Mouse (Mus musculus) lung, postnatal 4 days (tissue): ENCODE measurements at regions not wholly inside any gene's neighbourhood (a gene's known extent, or its start where the extent isn't known, plus 50 kb on each side); places are given as distances from the start of the nearest gene placed in this dataset.

Experiments
- DNase-seq, 2 experiments: peaks; one replicate each; pipeline ENCODE4 v3.0.0; 2021

DNA sequence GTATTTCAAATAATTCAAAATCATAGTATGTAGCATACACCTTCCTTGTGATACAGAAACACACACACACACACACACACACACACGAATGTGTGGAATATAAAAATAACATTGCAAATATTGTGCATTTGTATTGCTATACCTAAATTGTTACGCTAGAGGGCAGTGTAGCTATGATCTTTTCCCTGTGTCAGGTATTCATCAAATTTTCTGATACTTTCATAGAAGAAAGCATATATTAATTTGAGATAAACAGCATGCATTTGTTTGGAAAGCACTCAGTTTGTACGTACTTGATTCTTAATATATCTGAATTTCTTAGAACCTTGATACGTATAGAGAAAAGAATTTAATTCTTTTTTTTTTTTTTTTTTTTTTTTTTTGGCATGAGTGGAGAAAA lies 1700.9 kb upstream of the Sel1l start:
- no peak for DNase-seq

DNA sequence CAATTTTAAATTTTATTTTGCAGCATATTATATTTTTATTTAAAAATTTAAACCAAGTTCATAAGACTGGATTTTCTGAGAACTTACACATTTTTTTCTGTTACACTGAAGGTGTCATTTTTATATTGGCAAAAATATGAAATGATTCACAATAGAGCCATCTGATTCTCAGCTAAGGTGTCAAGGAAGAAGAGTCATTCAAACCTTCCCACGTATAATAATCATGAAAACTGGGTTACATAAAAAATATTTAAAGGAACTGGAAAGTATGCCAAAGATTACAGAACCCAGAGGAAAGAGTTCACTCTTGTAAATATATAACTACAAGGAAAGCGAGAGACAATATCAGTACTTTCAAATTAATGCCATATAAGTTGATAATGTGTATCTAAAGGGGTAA lies 1674.5 kb upstream of the Sel1l start:
- no peak for DNase-seq

- DNase-seq, result no peak
These were observed 1637.4 kb upstream of the Sel1l start for GRCm38 (mm10) chr12:93486381-93486780.

GRCm38 (mm10) chr12:93462106-93462505 lies 1613.1 kb upstream of the Sel1l start:
- no peak for DNase-seq

DNA sequence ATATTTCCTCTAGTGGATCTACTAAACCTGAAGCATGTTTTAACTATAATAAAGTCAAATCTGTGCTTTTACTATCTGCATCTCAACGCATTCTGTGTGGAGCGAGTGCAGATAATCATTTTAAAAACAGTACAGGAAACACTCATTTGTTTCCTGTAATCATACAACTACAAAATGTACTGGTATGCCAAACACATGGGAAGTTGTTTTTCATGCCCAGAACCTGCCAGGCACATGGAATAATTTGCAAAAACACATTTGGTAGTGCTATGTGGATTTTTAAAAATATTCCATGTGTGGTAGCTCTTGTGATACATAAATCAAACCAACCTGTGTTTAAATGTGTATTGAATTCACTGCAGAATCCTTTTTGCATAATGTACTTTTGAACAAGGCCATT lies 1600.5 kb upstream of the Sel1l start:
- no peak for DNase-seq

- DNase-seq, result no peak
These were observed 1580.3 kb upstream of the Sel1l start for GRCm38 (mm10) chr12:93429218-93429617.

- no peak for DNase-seq
These were observed 1579.0 kb upstream of the Sel1l start for GRCm38 (mm10) chr12:93427988-93428387.

DNA sequence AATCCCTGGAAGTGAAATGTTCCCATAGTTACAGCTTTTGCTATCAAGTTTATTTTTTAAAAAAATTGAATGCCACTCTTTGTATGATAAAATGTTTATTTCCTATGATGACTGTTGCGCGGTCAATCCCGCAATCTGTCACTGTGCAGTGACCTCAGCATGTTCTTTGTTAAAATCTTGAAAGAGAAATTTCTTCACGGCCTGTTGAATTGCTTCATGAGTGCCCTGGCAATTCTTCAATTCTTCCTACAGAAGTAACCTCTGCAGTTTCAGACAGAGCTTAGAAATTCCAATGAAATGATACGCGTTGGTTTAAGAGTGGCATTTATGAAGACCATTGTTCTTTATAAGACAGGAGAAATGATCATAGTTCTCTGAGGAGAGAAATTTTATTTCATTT lies 1567.4 kb upstream of the Sel1l start:
- no peak for DNase-seq

- no peak for DNase-seq
These were observed 1566.8 kb upstream of the Sel1l start for GRCm38 (mm10) chr12:93415791-93416190.

DNA sequence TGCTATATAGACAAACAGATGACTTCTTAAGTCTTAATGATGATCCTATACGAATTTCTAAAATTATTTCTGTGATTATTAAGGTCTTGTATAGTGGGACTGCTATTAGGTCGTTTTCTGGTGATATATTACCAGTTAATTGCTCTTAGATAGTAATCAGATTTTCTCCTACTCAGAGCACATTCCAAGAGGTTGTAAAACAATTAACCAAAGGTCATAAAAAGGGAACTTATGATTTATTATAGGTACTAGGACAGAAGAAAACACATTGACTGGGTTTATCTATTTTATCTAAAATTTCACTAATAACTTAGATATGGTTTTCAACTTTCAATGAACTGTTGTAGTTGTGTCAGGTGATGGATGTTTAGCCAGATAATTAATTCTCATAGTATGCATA lies 1536.6 kb upstream of the Sel1l start:
- no peak for DNase-seq

DNA sequence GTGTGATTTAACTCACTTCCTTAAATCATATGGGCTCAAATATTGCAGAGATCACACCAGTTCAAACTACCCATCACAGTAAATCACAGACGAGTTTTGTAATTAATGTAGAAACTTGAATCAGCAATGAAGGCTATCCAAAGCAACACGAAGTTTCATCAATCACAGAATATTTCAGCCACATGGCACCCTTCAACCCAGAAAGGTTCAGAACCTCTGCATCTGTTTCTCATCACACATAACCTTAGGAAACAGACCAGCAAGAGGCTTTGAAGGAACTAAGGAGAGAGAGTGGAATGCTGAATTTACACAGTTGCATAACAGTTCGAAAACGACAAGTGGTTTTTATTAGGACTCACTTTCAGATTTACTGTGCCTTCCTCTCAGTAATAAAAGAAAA lies 1494.0 kb upstream of the Sel1l start:
- DNase-seq, result no peak

DNA sequence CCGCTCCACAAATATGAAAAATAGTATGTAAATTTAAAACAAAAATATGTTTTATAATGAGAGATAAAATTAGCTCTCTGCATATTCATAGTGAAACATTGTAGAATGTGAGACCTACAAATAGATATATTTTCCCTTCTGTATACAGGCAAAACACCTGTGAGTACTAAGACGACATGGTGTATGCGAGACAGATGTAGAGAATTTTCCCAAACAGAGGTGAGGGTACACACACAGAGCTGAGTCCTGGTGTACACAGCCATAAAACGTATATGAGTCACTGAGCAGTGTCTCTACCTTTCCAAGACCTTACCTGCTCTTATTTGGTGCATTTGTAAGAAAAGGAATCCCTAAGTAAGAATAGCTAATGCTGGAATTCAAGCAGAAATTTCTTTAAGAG lies 1493.6 kb upstream of the Sel1l start:
- no peak for DNase-seq

DNA sequence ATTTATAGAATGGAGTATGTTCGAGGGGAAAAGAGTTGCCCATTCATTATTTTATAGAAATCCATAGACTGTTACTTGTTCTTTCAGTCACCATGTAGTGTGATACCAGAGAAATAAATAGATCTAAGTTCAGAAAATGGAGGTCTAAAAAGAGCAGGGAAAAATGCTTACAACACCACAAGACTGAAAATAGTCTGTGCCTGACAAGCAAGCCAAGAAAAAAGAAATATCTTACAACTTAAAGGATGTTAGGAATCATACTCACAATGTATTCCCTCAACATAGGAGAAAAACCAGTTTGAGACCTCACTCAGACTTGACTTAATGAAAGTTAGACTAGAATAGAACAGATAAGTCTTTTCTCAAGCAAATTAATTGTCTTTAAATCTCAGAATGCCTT lies 1486.6 kb upstream of the Sel1l start:
- no peak for DNase-seq

- DNase-seq, result no peak
These were observed 1463.3 kb upstream of the Sel1l start for GRCm38 (mm10) chr12:93312214-93312613.

DNA sequence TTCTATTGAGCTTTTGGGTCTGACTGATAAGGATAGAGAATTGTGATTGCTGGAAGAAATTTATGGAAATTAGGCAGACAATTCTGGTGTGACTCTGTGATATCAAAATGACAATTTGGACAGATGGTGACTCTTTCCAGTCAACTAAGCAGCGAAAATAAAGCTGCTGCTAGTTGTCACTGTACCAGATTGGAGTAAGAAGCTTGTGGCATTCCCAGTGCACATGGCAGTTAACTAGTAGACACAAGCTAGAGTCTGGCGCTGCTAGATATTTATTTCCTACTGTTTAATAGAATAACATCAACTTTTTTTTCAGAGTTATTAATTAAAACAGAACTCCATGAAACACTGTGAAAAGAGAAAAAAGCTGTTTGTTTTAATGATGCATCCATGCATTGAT lies 1432.9 kb upstream of the Sel1l start:
- no peak for DNase-seq

GRCm38 (mm10) chr12:93273652-93274051 lies 1424.7 kb upstream of the Sel1l start:
- no peak for DNase-seq

DNA sequence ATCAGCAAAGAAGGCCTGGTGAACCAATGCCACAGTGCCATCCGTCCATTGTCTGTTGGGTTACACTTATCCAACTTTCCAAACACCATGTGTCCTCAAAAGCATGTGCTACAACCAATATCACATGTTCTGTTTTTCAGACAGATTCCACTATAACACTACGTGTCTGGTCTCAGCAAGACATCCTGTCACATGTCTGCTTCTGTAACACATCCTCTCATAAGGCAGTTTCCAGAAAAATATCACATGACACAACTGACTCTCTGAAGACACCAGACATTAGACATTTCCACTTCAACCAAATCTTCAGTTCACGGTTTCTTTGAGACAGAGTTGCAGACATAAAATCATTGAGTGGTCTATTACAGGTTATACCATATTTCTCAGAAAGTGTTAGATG lies 1381.3 kb upstream of the Sel1l start:
- DNase-seq, result no peak

GRCm38 (mm10) chr12:93226826-93227225 lies 1377.9 kb upstream of the Sel1l start:
- no peak for DNase-seq

GRCm38 (mm10) chr12:93221179-93221922 lies 1372.4 kb upstream of the Sel1l start:
- DNase-seq, result no peak

- no peak for DNase-seq
These were observed 1358.6 kb upstream of the Sel1l start for GRCm38 (mm10) chr12:93207596-93207995.

- no peak for DNase-seq
These were observed 1340.0 kb upstream of the Sel1l start for GRCm38 (mm10) chr12:93188940-93189339.

DNA sequence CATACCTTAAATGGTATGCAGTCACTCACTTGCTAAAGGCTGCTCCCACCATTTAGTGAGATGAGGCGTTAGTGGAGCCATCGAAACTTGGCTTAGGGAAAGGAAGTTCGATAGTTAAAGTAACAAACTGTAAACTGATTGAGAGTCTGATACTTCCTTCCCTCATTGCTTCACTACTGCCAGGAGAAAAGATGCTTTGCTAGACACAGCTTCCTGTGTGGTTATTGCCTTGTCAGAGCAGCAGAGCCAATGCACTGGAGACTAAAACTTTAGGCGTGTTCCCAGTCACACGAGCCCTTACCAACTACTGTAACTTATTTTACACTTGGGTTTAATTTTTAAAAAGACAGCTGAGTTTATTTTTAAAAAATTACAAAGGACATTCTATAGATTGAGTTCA lies 1324.8 kb upstream of the Sel1l start:
- DNase-seq, result no peak

GRCm38 (mm10) chr12:93160252-93160651 lies 1311.3 kb upstream of the Sel1l start:
- DNase-seq, result no peak

- DNase-seq, result peak; percentile 21 to 35
These were observed 1303.8 kb upstream of the Sel1l start for GRCm38 (mm10) chr12:93152618-93153245.

- no peak for DNase-seq
These were observed 1302.6 kb upstream of the Sel1l start for GRCm38 (mm10) chr12:93151530-93151929.
